Mouse (Mus musculus): ENCODE data around the gene Ypel2.

DNA sequence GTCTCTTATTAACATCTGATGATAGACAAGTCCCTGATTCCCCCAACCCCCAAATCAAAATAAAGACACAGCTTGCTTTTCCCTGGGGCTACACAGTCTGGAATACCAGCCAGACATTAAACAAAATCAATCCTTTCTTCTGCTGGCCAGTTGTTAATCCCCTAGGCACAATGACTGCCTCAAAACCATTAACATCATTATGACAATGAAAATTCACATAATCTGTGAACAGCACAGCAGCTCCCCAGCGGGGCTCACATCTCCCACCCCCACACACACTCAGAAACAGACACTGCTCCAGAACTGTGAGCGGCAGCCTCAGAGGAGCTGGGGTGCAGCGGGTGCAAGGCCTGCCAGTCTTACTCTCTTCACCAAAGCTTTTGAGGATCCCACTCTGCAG lies 3.2 kb downstream of the Ypel2 start:
- TF ChIP-seq CTCF (IDR thresholded peaks at IDR 0.05; ENCODE audit: extremely low read depth, insufficient read depth, insufficient read length, insufficient replicate concordance) (no peak), POLR2A (IDR thresholded peaks at IDR 0.05; ENCODE audit: low read depth, low read length) (no peak)
